ENCODE assay signal across 15 mouse cellular contexts in the genomic region with DNA sequence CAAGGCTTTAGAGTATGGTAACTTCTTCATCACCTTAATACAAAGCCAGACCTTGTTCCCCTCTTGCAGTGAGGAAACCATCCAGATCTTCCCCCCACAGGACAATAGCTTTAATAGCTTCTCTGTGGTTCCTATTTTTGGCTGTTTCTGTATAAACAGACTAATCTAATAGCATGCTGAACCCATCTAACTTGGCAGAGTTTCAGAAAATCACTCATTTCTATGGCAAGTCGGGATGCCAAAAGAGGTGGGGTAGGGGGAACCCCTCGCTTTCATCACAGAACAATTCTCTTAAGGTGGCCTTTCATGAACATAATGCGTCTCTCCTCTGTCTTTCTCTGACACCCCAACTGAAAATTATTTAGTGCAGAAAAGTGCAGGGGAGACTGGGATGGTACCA.
DNase-seq lines count a peak whose midpoint lies in the region; ATAC-seq and TF ChIP-seq lines count a peak whose summit lies in the region.
"Had no signal": no experiment of that assay in that cellular context is flagged by ENCODE, and none has a peak within 500 bp of the region (broad histone marks: within the 10 kb centered on the region; RNA-seq: fewer than 3 reads in every experiment).

No protein-coding gene starts in this region.

- POLR2A ChIA-PET in Patski (lab: Charles Lee), result interaction anchor here (0.7 kb wide), 1 partner anchor 119 kb away, joined by 3 read pairs; no protein-coding TSS in a partner anchor

- no peaks in the 10 kb centered on the region for H3K36me3 ChIP-seq in forebrain, postnatal 0 days (ENCODE audit: insufficient read depth)
- H3K36me3 ChIP-seq in forebrain, embryonic 12.5 days (replicated peaks), result no peaks in the 10 kb centered on the region
- no peaks in the 10 kb centered on the region for H3K36me3 ChIP-seq in lung, embryonic 16.5 days (ENCODE audit: control insufficient read depth, insufficient read depth, low read length)
- H3K36me3 ChIP-seq in stomach, postnatal 0 days (ENCODE audit: control insufficient read depth, insufficient read depth, low read length), result no peaks in the 10 kb centered on the region
- H3K36me3 ChIP-seq: midbrain, embryonic 12.5 days had no signal

- no peak overlapping the region for H3K4me2 ChIP-seq in forebrain, postnatal 0 days (ENCODE audit: low read depth)
- H3K4me2 ChIP-seq in forebrain, embryonic 12.5 days, result no peak overlapping the region
- H3K4me2 ChIP-seq in lung, embryonic 16.5 days (ENCODE audit: low read depth, low read length), result no peak overlapping the region
- no peak overlapping the region for H3K4me2 ChIP-seq in stomach, postnatal 0 days (replicated peaks; ENCODE audit: low read depth)
- H3K4me2 ChIP-seq: midbrain, embryonic 12.5 days had no signal

- no peak for TF ChIP-seq EP300 in stomach, postnatal 0 days (optimal IDR thresholded peaks at IDR 0.05)

- H3K4me1 ChIP-seq in forebrain, postnatal 0 days (ENCODE audit: insufficient read depth), result peaks cover 5% of the 10 kb centered on the region; the same call in 1 of the 2 replicates
- H3K4me1 ChIP-seq in forebrain, embryonic 12.5 days, result peaks cover 21% of the 10 kb centered on the region
- H3K4me1 ChIP-seq in lung, embryonic 16.5 days (replicated peaks; ENCODE audit: control insufficient read depth, insufficient read depth, low read length), result peaks cover 23% of the 10 kb centered on the region
- no peaks in the 10 kb centered on the region for H3K4me1 ChIP-seq in stomach, postnatal 0 days (replicated peaks; ENCODE audit: control insufficient read depth, insufficient read depth)

- no peak overlapping the region for H3K27ac ChIP-seq in forebrain, postnatal 0 days (ENCODE audit: low read depth, low read length)
- H3K27ac ChIP-seq in forebrain, embryonic 12.5 days, result no peak overlapping the region
- H3K27ac ChIP-seq in lung, embryonic 16.5 days (ENCODE audit: low read length), result no peak overlapping the region
- no peak overlapping the region for H3K27ac ChIP-seq in stomach, postnatal 0 days (replicated peaks)
- H3K27ac ChIP-seq in layer of hippocampus, adult 2 months, result no peak overlapping the region
- H3K27ac ChIP-seq: midbrain, embryonic 12.5 days had no signal

- no peaks in the 10 kb centered on the region for H3K27me3 ChIP-seq in forebrain, postnatal 0 days (ENCODE audit: insufficient read depth, low read length)
- peaks cover 6% of the 10 kb centered on the region; the same call in 1 of the 2 replicates for H3K27me3 ChIP-seq in forebrain, embryonic 12.5 days
- no peaks in the 10 kb centered on the region for H3K27me3 ChIP-seq in lung, embryonic 16.5 days (ENCODE audit: control insufficient read depth, insufficient read depth, low read depth, low read length)
- no peaks in the 10 kb centered on the region for H3K27me3 ChIP-seq in Patski
- H3K27me3 ChIP-seq in stomach, postnatal 0 days (ENCODE audit: control insufficient read depth, insufficient read depth, low read length), result no peaks in the 10 kb centered on the region

- peak; percentile 42 for DNase-seq in forebrain, postnatal 0 days
- DNase-seq in lung, postnatal 4 days, result no peak
- DNase-seq in Patski (ENCODE audit: low read depth, low spot score), result peak; percentile 48
- no peak for DNase-seq in stomach, postnatal 0 days (ENCODE audit: low spot score)
- DNase-seq in layer of hippocampus, adult 2 months (ENCODE audit: low spot score in 2 of 2), result no peak
- DNase-seq: adrenal gland, adult 8-10 months; cerebellum, adult 18-20 months; cerebellum, postnatal 14 days; heart, postnatal 4 days; kidney, adult 18-20 months; left cerebral cortex, postnatal 4 days had no signal

- no peak overlapping the region for H3K9ac ChIP-seq in forebrain, postnatal 0 days
- no peak overlapping the region for H3K9ac ChIP-seq in forebrain, embryonic 12.5 days
- no peak overlapping the region for H3K9ac ChIP-seq in lung, embryonic 16.5 days (ENCODE audit: low read length)
- H3K9ac ChIP-seq in stomach, postnatal 0 days (ENCODE audit: low read length), result no peak overlapping the region
- H3K9ac ChIP-seq: midbrain, embryonic 12.5 days had no signal

- CTCF ChIA-PET in Patski (lab: Charles Lee), result interaction anchor here (1.3 kb wide), 1 partner anchor 19 kb away, joined by 4 read pairs; no protein-coding TSS in a partner anchor

- no peak for TF ChIP-seq CTCF in forebrain, postnatal 0 days (IDR thresholded peaks at IDR 0.05; ENCODE audit: low read depth)
- TF ChIP-seq CTCF in Patski (IDR thresholded peaks at IDR 0.05), result no peak
- TF ChIP-seq CTCF in stomach, postnatal 0 days (IDR thresholded peaks at IDR 0.05; ENCODE audit: low read depth), result peak; percentile 10; the same call in 1 of the 2 replicates
- TF ChIP-seq CTCF in layer of hippocampus, adult 2 months (conservative IDR thresholded peaks at IDR 0.05), result no peak

- H3K9me3 ChIP-seq in forebrain, postnatal 0 days (ENCODE audit: low read length), result peaks cover 2% of the 10 kb centered on the region; the same call in 1 of the 2 replicates
- H3K9me3 ChIP-seq in forebrain, embryonic 12.5 days, result peaks cover 5% of the 10 kb centered on the region; the same call in 1 of the 2 replicates
- 0 out of 2 replicates have a peak, but pooled peaks cover 2% of the 10 kb centered on the region for H3K9me3 ChIP-seq in lung, embryonic 16.5 days (ENCODE audit: control insufficient read depth, low read length)
- no peaks in the 10 kb centered on the region for H3K9me3 ChIP-seq in stomach, postnatal 0 days (ENCODE audit: control insufficient read depth, low read length)
- H3K9me3 ChIP-seq: midbrain, embryonic 12.5 days had no signal

- no peak overlapping the region for H3K4me3 ChIP-seq in forebrain, postnatal 0 days (ENCODE audit: low read depth, low read length)
- no peak overlapping the region for H3K4me3 ChIP-seq in forebrain, embryonic 12.5 days (replicated peaks)
- H3K4me3 ChIP-seq in lung, embryonic 16.5 days (ENCODE audit: low read length), result no peak overlapping the region
- H3K4me3 ChIP-seq in stomach, postnatal 0 days (ENCODE audit: low read depth, low read length), result no peak overlapping the region
- no peak overlapping the region for H3K4me3 ChIP-seq in layer of hippocampus, adult 2 months
- H3K4me3 ChIP-seq: midbrain, embryonic 12.5 days had no signal

- in situ Hi-C loops in Patski (cut with MboI; ENCODE audit: low pct_unique_long_range_greater_than_20kb), result no loop called here

- no peak for ATAC-seq in forebrain, postnatal 0 days
- no peak for ATAC-seq in forebrain, embryonic 12.5 days (ENCODE audit: low FRiP score)
- peak; percentile 44; the same call in 1 of the 2 replicates for ATAC-seq in lung, embryonic 16.5 days (ENCODE audit: low read depth)
- no peak for ATAC-seq in Patski
- 0 out of 2 replicates have a peak, but pooled peaks have one; percentile 21 for ATAC-seq in stomach, postnatal 0 days (ENCODE audit: low FRiP score, low TSS enrichment)
- ATAC-seq: activated CD4-positive, CD25-positive, alpha-beta regulatory T cell, adult 4 months had no signal

- 19% methylated on average over 3 of the region's 3 CpGs for WGBS in forebrain, postnatal 0 days
- WGBS in forebrain, embryonic 12.5 days, result 74% methylated on average over 3 of the region's 3 CpGs
- WGBS in lung, embryonic 16.5 days, result 25% methylated on average over 3 of the region's 3 CpGs
- 30% methylated on average over 3 of the region's 3 CpGs for WGBS in stomach, postnatal 0 days

Comparison
In these comparisons a context has a peak if more than half of its experiments do, and no peak if none do; other contexts are left out.
1. ATAC-seq: peak in lung, embryonic 16.5 days (single experiment) and stomach, postnatal 0 days (single experiment); none in forebrain, postnatal 0 days (single experiment), forebrain, embryonic 12.5 days (single experiment) and Patski (single experiment).
2. DNase-seq: peak in forebrain, postnatal 0 days (single experiment) and Patski (single experiment); none in lung, postnatal 4 days (0 of 2), stomach, postnatal 0 days (single experiment) and layer of hippocampus, adult 2 months (0 of 2).